Mouse (Mus musculus): Measurements from ENCODE around the gene Cdk8. TPM values are rescaled to one million over a fixed set of nuclear protein-coding genes. Genes with fewer than 3 reads are reported as not detected.
A peak's percentile ranks its signal among the peaks of the same experiment; 100 is the strongest.

Gene Cdk8
- total RNA-seq, 4 experiments from 2014 or later: 13.6 to 18.5 (median 16.0) TPM

GRCm38 (mm10) chr5:146281241-146281818, 50.3 kb downstream of the Cdk8 start:
- DNase-seq (ENCODE audit: low spot score in 2 of 2): no peak

DNA sequence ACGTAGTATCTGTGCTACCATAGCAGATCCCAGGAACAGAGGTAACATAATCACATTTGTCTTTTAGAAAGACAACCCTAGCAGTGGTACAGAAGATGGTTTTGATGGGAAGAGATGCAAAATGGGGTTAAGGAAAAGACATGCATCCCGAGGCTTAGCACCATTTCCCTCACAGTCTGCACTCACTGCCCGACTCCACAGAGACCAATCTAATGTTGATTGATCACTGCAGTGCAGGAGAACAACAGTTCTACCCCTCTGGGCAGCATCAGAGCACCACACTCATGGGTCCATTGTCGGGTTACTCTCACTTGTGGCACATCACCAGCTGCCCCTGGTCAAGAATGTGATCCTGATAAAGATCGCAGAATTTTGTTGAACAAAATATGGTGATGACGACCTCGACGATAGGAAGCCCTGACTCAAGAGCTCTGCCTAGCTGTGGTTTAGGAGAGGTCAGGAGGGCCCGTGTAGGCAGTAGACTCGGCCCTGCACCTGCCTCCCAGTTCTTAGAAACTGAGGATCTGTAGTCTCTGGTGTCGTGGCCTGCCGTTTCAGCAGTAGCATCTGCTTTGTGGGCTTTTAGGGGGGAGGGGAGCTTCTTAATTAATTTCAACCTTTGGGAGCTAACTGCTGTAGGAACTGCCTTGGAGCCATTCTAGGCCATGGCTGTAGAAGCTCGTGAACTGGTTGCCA, 51.0 kb downstream of the Cdk8 start:
- DNase-seq (ENCODE audit: low spot score in 2 of 2): no peak

- DNase-seq (ENCODE audit: low spot score in 2 of 2): no peak
Measured at GRCm38 (mm10) chr5:146283899-146284298, 52.9 kb downstream of the Cdk8 start.

GRCm38 (mm10) chr5:146287416-146287815, 56.4 kb downstream of the Cdk8 start:
- DNase-seq (ENCODE audit: low spot score in 2 of 2): no peak

DNA sequence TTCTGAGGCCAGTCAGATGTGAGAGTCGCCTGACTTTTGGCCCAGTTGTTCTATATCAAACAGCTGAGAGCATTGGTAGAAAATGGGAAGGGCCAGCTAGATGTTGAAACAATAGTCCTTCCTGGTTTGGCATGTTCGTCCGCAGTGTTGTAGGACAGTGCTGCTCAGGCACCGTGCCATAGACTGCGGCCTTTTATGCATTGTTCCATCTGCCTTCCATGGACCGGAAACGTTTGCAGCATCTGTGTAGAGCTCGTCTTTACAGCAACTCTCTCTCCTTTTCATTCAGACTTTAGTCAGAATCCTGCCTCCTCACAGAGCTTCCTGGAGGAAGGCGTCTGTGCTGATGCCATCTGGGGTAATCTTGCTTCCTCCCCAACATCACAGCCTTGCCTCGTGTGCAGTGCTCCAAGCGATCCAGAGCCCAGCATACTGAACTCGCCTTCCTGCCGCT, 57.0 kb downstream of the Cdk8 start:
- no peak for DNase-seq (ENCODE audit: low spot score in 2 of 2)

- DNase-seq (ENCODE audit: low spot score in 2 of 2): no peak
Measured at GRCm38 (mm10) chr5:146289921-146290320, 58.9 kb downstream of the Cdk8 start.

DNA sequence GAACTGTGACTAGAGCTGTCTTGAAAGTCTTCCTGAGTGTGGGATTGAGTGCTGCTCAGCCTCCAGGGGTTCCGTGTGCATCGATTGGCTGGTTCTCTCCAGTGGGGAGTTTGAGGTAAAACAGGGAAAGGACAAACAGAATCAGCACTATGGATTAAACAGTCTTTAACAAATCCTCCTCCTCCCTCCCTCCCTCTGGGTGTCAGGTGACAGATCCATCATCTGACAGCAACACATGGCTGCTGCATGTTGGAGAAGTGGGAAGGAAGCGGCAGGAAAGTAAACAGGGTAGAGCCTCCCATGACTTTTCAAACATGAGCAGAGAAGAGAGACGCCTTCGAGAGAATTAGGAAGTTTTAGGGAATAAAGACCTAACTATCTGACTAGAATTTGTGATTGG, 59.4 kb downstream of the Cdk8 start:
- no peak for DNase-seq (ENCODE audit: low spot score in 2 of 2)

DNA sequence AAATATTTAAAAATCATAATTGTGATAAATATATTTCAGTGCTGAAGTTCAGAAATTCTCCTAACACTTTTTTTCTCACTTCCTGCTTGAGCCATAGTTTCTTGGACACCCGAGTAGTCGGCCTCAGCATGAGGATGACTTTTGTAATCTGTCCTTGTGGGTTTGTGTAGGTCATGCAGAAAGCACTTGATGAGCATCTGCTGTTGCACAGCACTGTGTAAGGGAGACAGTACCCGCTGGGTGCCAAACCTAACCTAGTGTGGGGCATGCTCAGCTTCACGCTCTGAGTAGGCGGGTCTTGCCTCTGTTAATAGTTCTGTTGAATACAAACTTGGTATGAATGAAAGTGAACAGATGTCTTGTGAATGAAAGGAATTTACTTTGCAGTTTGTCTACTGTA, 60.5 kb downstream of the Cdk8 start:
- DNase-seq (ENCODE audit: low spot score in 2 of 2): no peak

DNA sequence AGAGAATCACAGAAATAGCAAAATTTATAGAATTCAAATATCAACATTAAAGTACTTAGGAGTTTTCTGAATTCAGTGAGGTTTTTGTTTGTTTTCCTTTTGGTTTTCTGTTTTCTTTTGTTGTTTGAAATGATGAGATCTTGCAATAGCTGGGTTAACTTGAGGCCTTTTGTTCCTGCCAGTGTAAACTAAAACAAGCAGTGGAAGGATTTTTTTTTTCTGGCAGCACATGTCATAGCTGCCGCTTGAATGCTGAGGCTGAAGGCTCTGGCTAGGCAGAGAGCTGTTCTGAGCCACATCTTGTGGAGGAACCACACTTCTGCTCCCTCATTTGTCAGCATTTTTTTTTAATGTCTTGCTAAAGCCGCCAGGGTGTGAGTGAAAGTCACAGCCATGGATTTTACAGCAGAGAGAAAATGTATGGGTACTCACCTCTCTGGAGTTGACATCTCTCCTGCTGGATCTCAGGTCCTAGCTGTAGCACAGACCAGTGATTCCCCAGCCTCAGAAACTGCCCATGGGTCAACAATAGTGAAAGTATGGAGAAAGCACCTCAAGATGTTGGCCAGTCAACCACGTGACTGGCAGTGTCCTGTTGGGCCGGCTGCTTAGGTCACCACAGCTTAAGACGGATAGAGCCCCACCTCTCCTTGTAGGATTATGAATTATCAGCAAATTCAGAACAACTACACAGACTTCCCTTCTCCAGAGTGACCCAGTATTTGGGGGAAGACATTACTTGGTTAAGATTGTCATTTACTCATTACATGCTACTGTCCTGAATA, 62.1 kb downstream of the Cdk8 start:
- DNase-seq (ENCODE audit: low spot score in 2 of 2): no peak

DNA sequence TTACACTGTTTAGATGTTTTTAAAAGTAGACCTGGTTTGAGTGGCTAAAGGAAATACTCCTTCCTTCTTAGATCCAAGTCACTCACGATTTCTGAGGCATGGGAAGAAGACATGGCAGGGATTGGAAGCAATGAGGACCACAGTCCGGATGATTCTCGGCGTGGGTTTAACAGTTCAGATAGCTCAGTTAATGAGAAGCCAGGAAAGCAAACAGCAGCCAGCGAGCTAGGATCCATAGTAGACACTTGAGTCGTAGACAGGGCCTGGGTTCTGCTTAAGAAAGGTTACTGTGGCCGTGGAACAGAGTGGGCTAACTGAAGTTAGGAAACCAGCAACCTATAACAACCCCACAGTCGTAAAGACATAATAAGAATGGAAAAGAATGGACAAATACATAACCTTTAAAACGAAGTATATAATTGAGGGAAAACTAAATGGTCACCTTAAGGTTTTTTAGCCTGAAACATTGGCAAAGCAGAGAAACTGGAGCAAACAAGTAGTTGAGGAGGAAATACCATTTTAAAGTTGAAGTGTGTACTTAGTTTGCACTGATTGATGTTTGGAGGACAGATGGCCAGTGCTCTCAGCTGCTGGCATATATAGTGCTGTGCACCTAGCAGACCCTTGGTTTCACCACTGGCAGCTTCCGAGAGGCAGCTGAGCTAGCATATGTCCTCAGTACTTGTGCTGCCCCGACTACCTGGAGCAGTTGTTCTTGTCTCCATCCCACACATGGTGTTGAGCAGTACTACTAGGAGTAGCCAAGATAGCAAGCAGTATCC, 63.1 kb downstream of the Cdk8 start:
- DNase-seq (ENCODE audit: low spot score in 2 of 2): no peak

DNA sequence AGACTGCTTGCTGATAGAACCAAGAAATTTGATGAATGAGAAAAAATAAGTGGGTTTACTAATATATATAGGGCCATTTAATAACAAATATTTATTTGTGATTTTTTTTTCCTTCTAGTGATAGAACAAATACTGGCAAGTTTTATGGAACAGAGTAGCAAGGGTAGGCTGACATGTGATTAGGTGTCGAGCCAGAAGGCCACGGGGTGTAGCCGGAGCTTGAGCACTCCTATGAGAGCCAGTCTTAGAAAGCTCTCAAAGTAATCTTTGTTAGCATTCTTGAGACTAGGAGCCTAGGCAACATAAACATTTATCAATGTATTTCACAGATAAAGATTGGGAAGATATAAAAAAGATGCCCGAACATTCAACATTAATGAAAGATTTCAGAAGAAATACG, 63.8 kb downstream of the Cdk8 start:
- no peak for DNase-seq (ENCODE audit: low spot score in 2 of 2)

DNA sequence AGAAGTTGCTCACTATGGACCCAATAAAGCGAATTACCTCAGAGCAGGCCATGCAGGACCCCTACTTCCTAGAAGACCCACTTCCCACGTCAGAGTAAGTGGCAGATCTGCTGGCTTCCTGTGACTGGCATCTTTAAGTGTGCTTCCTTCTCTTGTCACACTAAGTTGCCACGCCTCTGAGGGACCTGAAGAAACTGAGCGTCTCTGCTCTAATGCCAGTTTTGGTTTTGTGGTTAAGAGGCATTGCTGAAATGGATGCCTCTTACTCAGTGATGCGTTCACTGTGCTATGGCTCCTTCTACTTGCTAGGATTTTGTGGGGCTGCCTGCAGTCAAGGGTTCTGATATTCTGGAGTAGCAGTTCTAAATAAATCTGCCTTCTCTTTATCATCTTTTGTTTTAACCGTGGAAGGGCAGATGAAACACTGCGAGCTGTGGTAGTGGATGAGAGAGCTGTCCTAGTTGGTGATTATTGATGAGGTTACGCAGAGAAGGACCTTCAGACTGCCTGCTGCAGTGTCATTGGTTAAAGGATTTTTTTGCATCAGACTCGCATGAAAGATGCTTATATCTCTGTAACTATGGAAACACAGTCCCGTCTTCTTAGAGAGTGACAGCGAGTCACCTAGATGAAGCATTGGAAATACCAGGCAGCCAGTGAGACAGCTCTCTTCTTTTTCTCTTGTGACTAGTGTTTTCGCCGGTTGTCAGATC, 67.9 kb downstream of the Cdk8 start:
- DNase-seq (ENCODE audit: low spot score in 2 of 2): no peak

GRCm38 (mm10) chr5:146299520-146299870, 68.5 kb downstream of the Cdk8 start:
- no peak for DNase-seq (ENCODE audit: low spot score in 2 of 2)

DNA sequence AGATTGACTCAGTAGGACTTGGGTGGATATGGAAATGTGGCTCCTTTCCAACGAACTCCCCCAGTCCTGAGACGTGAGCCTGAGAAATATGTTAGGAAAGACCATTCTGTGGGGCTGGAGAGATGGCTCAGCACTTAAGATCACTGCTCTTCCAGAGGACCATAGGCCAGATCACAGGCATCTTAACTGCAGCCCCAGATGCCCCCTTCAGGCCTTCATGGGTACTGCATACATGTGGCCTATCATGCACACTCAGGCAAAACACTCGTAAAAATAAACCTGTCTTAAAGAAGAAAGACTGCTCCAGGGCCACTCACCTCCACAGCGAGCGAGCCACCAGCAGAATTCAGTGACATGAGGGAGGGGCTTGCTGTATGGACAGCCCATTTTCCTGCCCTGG, 72.4 kb downstream of the Cdk8 start:
- DNase-seq (ENCODE audit: low spot score in 2 of 2): peak; percentile 56 to 61

DNA sequence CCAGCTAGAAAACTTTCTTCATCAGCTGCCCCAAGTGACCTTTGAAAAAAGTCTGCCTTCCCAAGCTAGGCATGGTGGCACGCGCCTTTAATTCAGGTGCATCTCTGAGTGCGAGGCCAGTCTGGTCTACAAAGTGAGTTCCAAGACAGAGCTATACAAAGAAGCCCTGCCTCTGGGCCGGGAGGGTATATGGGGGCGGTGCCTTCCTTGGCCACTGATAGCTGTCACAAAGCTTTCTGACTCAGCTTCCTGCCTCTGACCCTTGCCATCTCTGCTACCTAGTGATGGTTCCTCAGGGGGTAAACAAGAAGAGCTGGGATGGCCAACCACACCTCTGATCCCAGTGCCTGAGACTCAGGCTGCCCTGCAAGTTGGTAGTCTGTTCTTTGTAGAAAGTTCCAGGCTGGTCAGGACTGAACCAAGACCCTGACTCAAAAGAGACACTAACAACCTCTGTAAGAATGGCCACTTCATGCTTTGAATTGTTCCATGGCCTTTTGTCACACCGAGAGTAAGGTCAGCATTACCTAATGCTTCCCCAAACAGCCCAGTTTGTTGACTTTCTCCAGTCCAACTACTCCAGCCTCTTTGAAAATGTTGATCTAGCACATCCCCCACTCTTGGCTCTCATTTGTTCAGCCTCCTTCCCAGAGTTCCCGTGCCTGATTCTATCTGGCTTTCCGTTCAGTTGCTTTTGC, 76.2 kb downstream of the Cdk8 start:
- DNase-seq (ENCODE audit: low spot score in 2 of 2): no peak

GRCm38 (mm10) chr5:146307744-146308096, 76.7 kb downstream of the Cdk8 start:
- DNase-seq (ENCODE audit: low spot score in 2 of 2): no peak

GRCm38 (mm10) chr5:146314538-146314937, 83.5 kb downstream of the Cdk8 start:
- DNase-seq (ENCODE audit: low spot score in 2 of 2): no peak

GRCm38 (mm10) chr5:146315268-146315921, 84.4 kb downstream of the Cdk8 start:
- DNase-seq (ENCODE audit: low spot score in 2 of 2): peak; percentile 24 to 37

DNA sequence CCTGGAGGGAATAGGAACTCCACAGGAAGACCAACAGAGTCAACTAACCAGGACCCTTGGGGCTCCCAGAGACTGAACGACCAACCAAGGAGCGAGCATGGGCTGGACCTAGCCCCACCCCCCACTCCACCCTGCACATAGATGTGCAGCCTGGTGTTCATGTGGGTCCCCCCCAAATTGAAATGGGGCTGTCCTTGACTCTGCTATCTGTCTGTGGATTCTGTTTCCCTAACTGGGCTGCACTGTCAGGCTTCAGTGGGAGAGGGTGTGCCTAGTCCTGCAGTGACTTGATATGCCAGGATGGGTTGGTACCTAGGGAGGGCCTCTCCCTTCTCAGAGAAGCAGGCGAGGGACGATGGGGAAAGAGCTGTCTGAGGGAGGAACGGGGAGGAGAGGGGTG, 85.3 kb downstream of the Cdk8 start:
- DNase-seq (ENCODE audit: low spot score in 2 of 2): no peak

GRCm38 (mm10) chr5:146318051-146318450, 87.0 kb downstream of the Cdk8 start:
- DNase-seq (ENCODE audit: low spot score in 2 of 2): peak; percentile 29 to 50
